Mouse (Mus musculus): ENCODE measurements around the gene Trmt10b. TPM values are rescaled to one million over a fixed set of nuclear protein-coding genes. Genes with fewer than 3 reads are reported as not detected.

Gene Trmt10b
- polyA plus RNA-seq, 1 experiment from 2014 or later = 13.0 TPM

- ATAC-seq = no peak
- Histone ChIP-seq H3K4me3 (replicated peaks) (no peak overlapping the region), H3K27ac (no peak overlapping the region), H3K4me2 (replicated peaks) (no peak overlapping the region), H3K4me1 (replicated peaks) (no peaks in the 10 kb centered on the region), H3K27me3 (replicated peaks) (no peaks in the 10 kb centered on the region), H3K36me3 (no peaks in the 10 kb centered on the region), H3K9ac (no peak overlapping the region), H3K9me3 (no peaks in the 10 kb centered on the region)
- WGBS = 87% methylated on average over 3 of the region's 3 CpGs
These were observed 59.7 kb downstream of the Trmt10b start for GRCm38 (mm10) chr4:45356653-45357052.

Other genes with a start within 250 kb of the Trmt10b start
- gene Fbxo10, start 212.5 kb upstream of the Trmt10b start, polyA plus RNA-seq (2015; fragmentation: Nextera tagmentation; extraction: Ambion mirVana) = 8.2 and 9.4 TPM in 2 replicates
- gene Tomm5, start 189.0 kb upstream of the Trmt10b start, polyA plus RNA-seq (2015; fragmentation: Nextera tagmentation; extraction: Ambion mirVana) = 407 and 433 TPM in 2 replicates
- 0.48 and 0.57 TPM in 2 replicates for gene Frmpd1, start 112.3 kb upstream of the Trmt10b start, polyA plus RNA-seq (2015; fragmentation: Nextera tagmentation; extraction: Ambion mirVana)
- 9.3 and 9.5 TPM in 2 replicates for gene Dcaf10, start 45.0 kb downstream of the Trmt10b start, polyA plus RNA-seq (2015; fragmentation: Nextera tagmentation; extraction: Ambion mirVana)
- gene Exosc3, start 45.6 kb downstream of the Trmt10b start, polyA plus RNA-seq (2015; fragmentation: Nextera tagmentation; extraction: Ambion mirVana) = 75.4 and 90.4 TPM in 2 replicates
- 53.1 and 54.2 TPM in 2 replicates for gene Slc25a51, start 111.6 kb downstream of the Trmt10b start, polyA plus RNA-seq (2015; fragmentation: Nextera tagmentation; extraction: Ambion mirVana)
- 4.0 and 4.8 TPM in 2 replicates for gene Shb, start 235.3 kb downstream of the Trmt10b start, polyA plus RNA-seq (2015; fragmentation: Nextera tagmentation; extraction: Ambion mirVana)